Mouse (Mus musculus): ENCODE data around the gene Ppm1h.

Ppm1h gene

GRCm38 (mm10) chr10:122860076-122860475 is 181.5 kb downstream of the Ppm1h start:
- DNase-seq (ENCODE audit: low spot score): no peak

GRCm38 (mm10) chr10:122861696-122862385 is 183.3 kb downstream of the Ppm1h start:
- no peak for DNase-seq (ENCODE audit: low spot score)

GRCm38 (mm10) chr10:122862386-122863023 is 183.9 kb downstream of the Ppm1h start:
- no peak for DNase-seq (ENCODE audit: low spot score)

- DNase-seq (ENCODE audit: low spot score): peak; percentile 46
These were observed 191.4 kb downstream of the Ppm1h start for GRCm38 (mm10) chr10:122869865-122870503.

- DNase-seq (ENCODE audit: low spot score): no peak
These were observed 192.4 kb downstream of the Ppm1h start for GRCm38 (mm10) chr10:122870848-122871494.

GRCm38 (mm10) chr10:122872720-122873119 is 194.2 kb downstream of the Ppm1h start:
- no peak for DNase-seq (ENCODE audit: low spot score)

- DNase-seq (ENCODE audit: low spot score): no peak
These were observed 198.4 kb downstream of the Ppm1h start for GRCm38 (mm10) chr10:122876964-122877363.

- no peak for DNase-seq (ENCODE audit: low spot score)
These were observed 198.9 kb downstream of the Ppm1h start for GRCm38 (mm10) chr10:122877436-122877835.

- DNase-seq (ENCODE audit: low spot score): no peak
These were observed 202.9 kb downstream of the Ppm1h start for GRCm38 (mm10) chr10:122881456-122881855.

- DNase-seq (ENCODE audit: low spot score): no peak
These were observed 204.1 kb downstream of the Ppm1h start for GRCm38 (mm10) chr10:122882614-122883013.

GRCm38 (mm10) chr10:122883823-122884743 is 205.5 kb downstream of the Ppm1h start:
- peak; percentile 46 for DNase-seq (ENCODE audit: low spot score)

GRCm38 (mm10) chr10:122885301-122885700 is 206.7 kb downstream of the Ppm1h start:
- DNase-seq (ENCODE audit: low spot score): no peak

- DNase-seq (ENCODE audit: low spot score): no peak
These were observed 207.7 kb downstream of the Ppm1h start for GRCm38 (mm10) chr10:122886055-122886915.

GRCm38 (mm10) chr10:122886916-122887527 is 208.5 kb downstream of the Ppm1h start:
- no peak for DNase-seq (ENCODE audit: low spot score)

GRCm38 (mm10) chr10:122887528-122888183 is 209.1 kb downstream of the Ppm1h start:
- no peak for DNase-seq (ENCODE audit: low spot score)

- no peak for DNase-seq (ENCODE audit: low spot score)
These were observed 212.3 kb downstream of the Ppm1h start for GRCm38 (mm10) chr10:122890682-122891350.

GRCm38 (mm10) chr10:122891461-122891860 is 212.9 kb downstream of the Ppm1h start:
- DNase-seq (ENCODE audit: low spot score): no peak

GRCm38 (mm10) chr10:122894555-122895069 is 216.1 kb downstream of the Ppm1h start:
- peak; percentile 37 for DNase-seq (ENCODE audit: low spot score)
